Comparison of ENCODE assay signal across 14 mouse cellular contexts in the genomic region with DNA sequence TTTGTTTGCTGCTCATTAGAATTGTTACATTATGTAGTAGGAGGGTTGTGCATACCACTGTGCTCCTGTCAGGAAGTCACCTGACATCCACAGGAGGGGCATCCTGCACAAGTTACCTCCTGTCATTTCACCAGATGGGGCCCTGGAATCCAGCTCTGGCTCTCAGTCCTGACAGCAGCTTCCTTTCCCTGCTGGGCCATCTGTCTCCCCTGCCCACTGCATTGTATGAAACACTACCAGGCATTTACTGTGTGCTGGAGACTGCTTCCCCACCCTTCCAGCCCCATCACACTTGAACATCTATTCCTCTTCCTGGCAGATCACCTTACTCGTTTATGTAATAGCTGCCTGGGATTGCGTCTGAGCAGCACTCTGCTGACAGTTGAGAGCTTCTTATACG. TPM values are rescaled to one million over a fixed set of nuclear protein-coding genes. Genes with fewer than 3 reads are reported as not detected.
DNase-seq lines count a peak whose midpoint lies in the region; ATAC-seq lines count a peak whose summit lies in the region.
"Had no signal": no experiment of that assay in that cellular context is flagged by ENCODE, and none has a peak within 500 bp of the region (broad histone marks: within the 10 kb centered on the region; RNA-seq: fewer than 3 reads in every experiment).

No protein-coding gene starts in this region.

- ATAC-seq in heart, embryonic 12.5 days (ENCODE audit: insufficient number of reproducible peaks, low FRiP score), result no peak

- 74% methylated on average over 3 of the region's 3 CpGs for WGBS in heart, embryonic 12.5 days

- H3K9ac ChIP-seq in heart, embryonic 12.5 days, result peak overlapping the region; percentile 8; the same call in 1 of the 2 replicates
- H3K9ac ChIP-seq: hindbrain, embryonic 13.5 days; stomach, embryonic 15.5 days had no signal

- no peaks in the 10 kb centered on the region for H3K27me3 ChIP-seq in heart, embryonic 12.5 days (replicated peaks)
- H3K27me3 ChIP-seq: hindbrain, embryonic 13.5 days; megakaryocyte, embryonic 14.5 days; stomach, embryonic 15.5 days had no signal

- no peak for DNase-seq in heart, adult 9 months (ENCODE audit: low spot score in 2 of 2)
- DNase-seq in MN1 (ENCODE audit: low spot score), result peak; percentile 53
- DNase-seq in cerebellum, adult 9-10 months, result peak; percentile 53
- DNase-seq in layer of hippocampus, postnatal 36 days, result peak; percentile 34 to 46
- DNase-seq in Muller cell, postnatal 12 days (ENCODE audit: inconsistent ontology term), result no peak
- no peak for DNase-seq in spleen, postnatal 10 days (ENCODE audit: low spot score in 2 of 2)
- no peak for DNase-seq in urinary bladder, postnatal 14 days (ENCODE audit: low spot score)
- DNase-seq: gastrocnemius, postnatal 36 days had no signal

- no peak overlapping the region for H3K27ac ChIP-seq in heart, embryonic 12.5 days (ENCODE audit: poor library complexity, severe bottlenecking)
- H3K27ac ChIP-seq: hindbrain, embryonic 13.5 days; kidney, postnatal 0 days; stomach, embryonic 15.5 days had no signal

- H3K4me3 ChIP-seq in heart, embryonic 12.5 days, result no peak overlapping the region
- H3K4me3 ChIP-seq: hindbrain, embryonic 13.5 days; megakaryocyte, embryonic 14.5 days; stomach, embryonic 15.5 days had no signal

- peaks cover 85% of the 10 kb centered on the region for H3K36me3 ChIP-seq in heart, embryonic 12.5 days

- peaks cover 5% of the 10 kb centered on the region for H3K4me1 ChIP-seq in heart, embryonic 12.5 days (replicated peaks)
- H3K4me1 ChIP-seq: hindbrain, embryonic 13.5 days; stomach, embryonic 15.5 days had no signal

- no peaks in the 10 kb centered on the region for H3K9me3 ChIP-seq in heart, embryonic 12.5 days (replicated peaks)
- H3K9me3 ChIP-seq: hindbrain, embryonic 13.5 days; megakaryocyte, embryonic 14.5 days; stomach, embryonic 15.5 days had no signal

- H3K4me2 ChIP-seq in heart, embryonic 12.5 days, result no peak overlapping the region
- H3K4me2 ChIP-seq: hindbrain, embryonic 13.5 days; liver, embryonic 11.5 days; stomach, embryonic 15.5 days had no signal

RNA-seq across cellular contexts. Expression of gene Fam78a, which starts 55.0 kb away (rescaled TPM):
- 48.1 and 50.7 TPM in 2 replicates for polyA plus RNA-seq in heart, embryonic 12.5 days (2016; fragmentation: Nextera tagmentation; extraction: Ambion mirVana)
- 1 to 10 TPM; 4.5 to 5.3 TPM for total RNA-seq in layer of hippocampus, postnatal 36 days (2021)

RNA-seq across cellular contexts. Expression of gene Nup214, which starts 55.4 kb away (rescaled TPM):
- polyA plus RNA-seq in heart, embryonic 12.5 days (2016; fragmentation: Nextera tagmentation; extraction: Ambion mirVana), result 59.8 and 63.4 TPM in 2 replicates
- 10 to 100 TPM; 54.1 to 66.7 TPM for total RNA-seq in layer of hippocampus, postnatal 36 days (2021)

Comparison
In these comparisons a context has a peak if more than half of its experiments do, and no peak if none do; other contexts are left out.
1. DNase-seq: peak in MN1 (single experiment), cerebellum, adult 9-10 months (single experiment) and layer of hippocampus, postnatal 36 days (2 of 2); none in heart, adult 9 months (0 of 2), Muller cell, postnatal 12 days (single experiment), spleen, postnatal 10 days (0 of 2) and urinary bladder, postnatal 14 days (single experiment).